Mouse (Mus musculus): ENCODE results near the gene Smarcd1.
A peak's percentile ranks its signal among the peaks of the same experiment; 100 is the strongest.
"Not testable (repeated sequence)": the region's sequence is repeated elsewhere in the genome, so short reads cannot be mapped to it uniquely, and the experiment has no call there.

Gene Smarcd1

DNA sequence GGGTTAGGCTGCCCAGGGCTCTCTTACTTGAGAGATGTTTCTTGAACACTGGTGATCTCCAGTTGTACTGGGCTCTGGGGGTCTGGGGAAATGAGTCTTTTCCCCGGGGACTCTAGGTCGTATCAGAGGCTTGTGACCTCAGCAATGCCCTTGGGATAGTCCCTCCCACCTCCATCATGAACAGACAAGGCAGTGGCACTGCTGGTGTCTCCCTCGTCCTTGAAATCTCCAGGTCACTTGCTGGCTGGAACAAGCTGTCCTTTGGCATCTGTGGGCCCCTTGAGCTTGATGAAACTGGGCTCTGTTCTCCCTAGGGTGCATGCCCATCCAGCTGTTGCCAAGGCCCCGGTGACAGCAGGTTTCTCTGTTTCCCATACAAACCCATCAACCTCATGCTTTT lies 12.3 kb downstream of the Smarcd1 start:
- no peak for DNase-seq (ENCODE audit: inconsistent ontology term)

GRCm38 (mm10) chr15:99714858-99715257 lies 12.9 kb downstream of the Smarcd1 start:
- no peak for DNase-seq (ENCODE audit: inconsistent ontology term)

- peak; percentile 91 for DNase-seq (ENCODE audit: inconsistent ontology term)
These were observed 13.5 kb downstream of the Smarcd1 start for GRCm38 (mm10) chr15:99715361-99715865.

DNA sequence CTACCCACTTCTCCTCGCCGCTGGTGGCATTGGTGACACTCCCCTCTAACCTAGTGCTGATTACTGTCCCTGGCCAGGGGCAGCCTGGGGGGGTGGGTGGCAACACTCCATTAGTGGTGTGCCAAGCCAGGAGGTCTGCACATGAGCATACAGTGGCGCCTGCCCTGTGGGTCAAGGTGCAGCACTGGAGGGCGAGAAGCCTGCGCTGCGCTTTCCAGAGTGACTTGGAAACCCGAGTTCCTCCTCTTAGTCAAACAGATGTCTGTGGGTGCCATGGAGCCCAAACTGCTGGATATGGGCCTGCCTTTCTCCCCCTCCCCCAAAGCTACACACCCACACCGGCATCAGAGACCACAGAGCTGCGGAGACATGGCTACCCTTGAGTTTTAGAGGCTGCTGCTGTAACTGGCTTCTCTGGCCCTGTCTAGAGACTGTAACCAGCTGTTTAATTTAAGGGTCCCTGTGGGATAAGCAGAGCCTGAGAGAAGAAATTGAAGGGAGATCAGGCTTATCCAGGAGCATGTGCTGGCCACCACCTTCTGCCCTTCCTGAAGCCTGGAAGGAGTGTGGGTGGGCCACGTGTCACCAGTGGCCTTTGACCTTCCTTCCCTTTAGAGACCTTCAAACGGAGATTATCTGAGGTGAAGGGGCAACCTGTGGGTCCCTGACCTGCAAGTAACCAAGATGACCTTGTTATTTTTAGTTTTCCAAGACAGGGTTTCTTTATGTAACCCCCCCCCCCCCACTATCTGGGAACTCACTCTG lies 14.2 kb downstream of the Smarcd1 start:
- DNase-seq (ENCODE audit: inconsistent ontology term) = no peak

DNA sequence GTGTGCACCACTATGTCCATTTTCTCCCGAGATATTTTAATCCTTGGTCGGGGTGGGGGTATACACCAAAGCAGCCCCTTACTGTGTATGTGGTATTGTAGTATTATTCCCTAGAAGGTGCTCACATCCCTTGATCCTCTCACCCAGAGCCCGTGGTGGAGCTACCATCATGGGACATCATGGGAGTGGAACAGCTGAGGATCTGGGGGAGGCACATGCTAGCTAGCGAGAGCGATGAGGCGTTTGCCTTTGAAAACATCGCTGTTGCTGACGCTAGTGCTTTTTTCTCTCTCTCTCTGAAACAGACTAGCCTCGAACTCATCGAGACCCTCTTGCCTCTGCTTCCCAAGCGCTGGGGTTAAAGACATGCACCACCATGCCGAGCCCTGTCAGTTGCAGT lies 14.9 kb downstream of the Smarcd1 start:
- DNase-seq (ENCODE audit: inconsistent ontology term) = no peak

GRCm38 (mm10) chr15:99717386-99718334 lies 15.7 kb downstream of the Smarcd1 start, which contains the start of gene Gpd1:
Gene Gpd1, plus strand, starts transcription at chr15:99717515.
- DNase-seq (ENCODE audit: inconsistent ontology term) = peak; percentile 50

- DNase-seq (ENCODE audit: inconsistent ontology term) = no peak
These were observed 16.6 kb downstream of the Smarcd1 start for GRCm38 (mm10) chr15:99718461-99719021.

- DNase-seq (ENCODE audit: inconsistent ontology term) = no peak
These were observed 17.9 kb downstream of the Smarcd1 start for GRCm38 (mm10) chr15:99719865-99720264.

- no peak for DNase-seq (ENCODE audit: inconsistent ontology term)
These were observed 20.2 kb downstream of the Smarcd1 start for GRCm38 (mm10) chr15:99721921-99722743.

- DNase-seq (ENCODE audit: inconsistent ontology term) = no peak
These were observed 21.2 kb downstream of the Smarcd1 start for GRCm38 (mm10) chr15:99723120-99723514.

GRCm38 (mm10) chr15:99723515-99724291 lies 21.8 kb downstream of the Smarcd1 start:
- DNase-seq (ENCODE audit: inconsistent ontology term) = peak; percentile 80

DNA sequence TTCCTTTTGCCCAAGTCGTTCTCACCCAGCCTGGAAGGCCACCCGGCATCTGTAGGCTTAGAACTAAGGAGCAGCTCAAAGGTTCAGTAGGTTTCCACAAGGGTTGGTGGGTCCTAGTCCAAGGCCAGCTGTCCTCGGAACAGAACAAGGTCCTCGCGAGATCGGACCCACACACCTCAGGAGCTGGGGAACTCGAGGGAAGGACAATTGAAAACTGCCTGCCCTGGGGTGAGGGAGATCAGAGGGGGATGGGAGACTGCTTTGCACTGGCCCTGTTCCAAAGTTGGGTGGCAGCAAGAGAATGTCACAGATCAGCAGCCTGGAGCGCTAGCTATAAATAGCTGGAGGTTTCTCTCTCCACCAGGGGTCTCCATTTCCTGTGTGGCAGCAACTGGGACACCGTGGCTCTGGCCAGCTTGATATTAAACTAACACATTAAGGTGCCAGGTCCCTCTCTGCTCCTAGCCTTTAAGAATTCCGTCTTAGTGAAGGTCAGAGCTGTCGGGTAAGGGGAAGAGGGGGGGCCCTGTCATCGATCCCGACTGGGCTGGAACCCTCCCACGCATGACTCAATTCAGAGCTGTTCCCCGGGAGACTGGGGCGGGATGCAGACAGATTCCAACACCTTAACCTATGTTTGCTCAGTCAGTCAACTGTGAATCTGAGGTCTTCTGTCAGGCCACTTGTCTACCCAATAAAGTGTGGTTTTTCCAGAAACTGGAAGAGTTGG lies 22.5 kb downstream of the Smarcd1 start:
- DNase-seq (ENCODE audit: inconsistent ontology term) = peak; percentile 81

DNA sequence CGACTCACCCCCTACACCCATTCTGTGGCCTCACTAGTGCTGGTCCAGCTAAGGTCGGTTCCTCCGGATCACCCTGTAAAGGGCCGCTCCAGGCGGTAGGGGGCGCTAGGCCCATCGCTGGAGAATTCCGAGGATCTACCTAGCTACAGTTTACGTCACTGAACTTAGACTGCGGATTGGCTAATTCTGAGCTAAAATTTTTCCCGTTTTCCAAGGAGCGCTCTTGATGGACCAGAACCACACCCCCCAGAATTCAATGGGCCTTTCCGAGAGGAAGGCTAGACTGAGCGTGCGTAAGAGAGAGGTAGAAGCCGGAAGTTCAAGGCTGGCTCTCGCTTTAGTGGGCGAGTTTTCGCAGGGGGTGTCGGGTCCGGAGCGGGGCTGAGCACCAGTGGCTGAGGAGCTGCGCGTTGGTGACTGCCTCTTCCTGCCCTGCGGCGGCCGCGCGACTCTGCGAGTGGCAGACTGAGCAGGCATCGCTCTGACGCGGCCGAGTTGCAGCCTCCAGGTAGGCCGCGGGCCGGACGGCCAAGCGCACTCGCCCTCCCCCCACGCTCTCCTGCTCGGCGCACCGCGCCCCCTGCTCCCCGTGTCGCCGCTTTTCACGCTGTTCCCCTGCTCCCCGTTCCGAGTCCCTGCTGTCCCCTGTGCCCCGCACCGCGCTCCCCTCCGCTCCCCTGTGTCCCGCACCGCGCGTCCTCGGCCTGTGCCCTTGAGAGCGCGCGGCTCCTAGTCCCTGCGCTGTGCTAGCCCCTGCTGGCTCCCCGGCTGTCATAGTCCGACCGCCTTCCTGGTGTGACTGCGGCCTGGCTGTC lies 23.6 kb downstream of the Smarcd1 start, which contains the start of gene Cox14:
Cox14 (plus strand) TSS at position 278 of the 815 bp plus-strand sequence.
- DNase-seq (ENCODE audit: inconsistent ontology term) = peak; percentile 98

DNA sequence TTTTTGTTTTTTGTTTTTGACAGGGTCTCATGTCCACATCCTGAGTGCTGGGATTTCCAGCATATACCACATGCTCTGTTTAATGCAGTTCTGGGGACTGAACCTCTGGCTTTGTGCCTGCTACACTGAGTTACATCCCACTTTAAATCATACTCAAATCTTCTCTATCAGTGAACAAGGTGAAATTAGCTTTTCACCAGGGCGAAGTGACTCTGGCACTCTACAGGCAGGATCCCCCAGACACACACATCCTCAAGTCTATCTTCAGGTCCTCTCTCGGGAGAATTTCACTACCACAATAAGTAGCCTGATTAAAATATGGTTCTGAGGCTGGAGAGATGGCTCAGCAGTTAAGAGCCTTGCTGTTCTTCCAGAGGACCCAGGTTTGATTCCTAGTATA lies 24.6 kb downstream of the Smarcd1 start:
- no peak for DNase-seq (ENCODE audit: inconsistent ontology term)

DNA sequence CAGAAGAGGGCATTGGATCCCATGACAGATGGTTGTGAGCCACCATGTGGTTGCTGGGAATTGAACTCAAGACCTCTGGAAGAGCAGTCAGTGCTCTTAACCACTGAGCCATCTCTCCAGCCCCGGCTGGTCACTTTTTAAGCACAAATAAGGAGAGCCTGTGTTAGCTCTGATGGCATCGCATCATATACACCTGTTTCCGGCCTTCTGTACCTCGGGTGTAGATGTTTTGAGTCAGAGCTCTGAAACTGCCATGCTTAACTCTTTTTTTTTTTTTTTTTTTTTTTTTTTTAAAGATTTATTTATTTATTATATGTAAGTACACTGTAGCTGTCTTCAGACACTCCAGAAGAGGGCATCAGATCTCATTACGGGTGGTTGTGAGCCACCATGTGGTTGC lies 25.1 kb downstream of the Smarcd1 start:
- not testable (repeated sequence) for DNase-seq (ENCODE audit: inconsistent ontology term)

GRCm38 (mm10) chr15:99727525-99727924 lies 25.6 kb downstream of the Smarcd1 start:
- no peak for DNase-seq (ENCODE audit: inconsistent ontology term)

GRCm38 (mm10) chr15:99728211-99728610 lies 26.3 kb downstream of the Smarcd1 start:
- no peak for DNase-seq (ENCODE audit: inconsistent ontology term)

DNA sequence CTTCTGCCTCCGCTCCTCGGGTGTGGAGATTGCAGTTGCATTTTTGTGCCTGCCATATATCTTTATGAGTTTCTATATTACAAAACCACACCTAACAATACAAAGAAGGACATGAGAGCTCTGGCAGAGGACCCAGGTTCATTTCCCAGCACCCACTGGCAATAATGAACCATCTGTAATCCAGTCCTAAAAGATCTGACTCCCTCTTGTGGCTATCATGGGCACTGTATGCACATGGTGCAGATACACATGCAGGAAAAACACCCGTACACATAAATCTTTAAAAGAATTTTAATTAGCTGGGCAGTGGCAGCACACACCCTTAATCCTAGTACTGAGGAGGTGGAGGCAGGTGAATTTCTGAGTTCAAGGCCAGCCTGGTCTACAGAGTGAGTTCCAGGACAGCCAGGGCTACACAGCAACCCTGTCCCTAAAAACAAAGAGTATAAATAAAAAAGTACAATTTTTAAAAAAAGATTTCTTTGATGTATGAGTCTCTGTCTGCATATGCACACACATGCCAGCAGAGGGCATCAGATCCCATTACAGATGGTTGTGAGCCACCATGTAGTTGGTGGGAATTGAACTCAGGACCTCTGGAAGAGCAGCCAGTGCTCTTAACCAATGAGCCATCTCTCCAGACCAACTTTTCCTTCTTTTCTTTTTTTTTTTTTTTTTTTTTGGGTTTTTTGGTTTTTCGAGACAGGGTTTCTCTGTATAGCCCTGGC lies 27.3 kb downstream of the Smarcd1 start:
- DNase-seq (ENCODE audit: inconsistent ontology term) = no peak
